Mouse (Mus musculus) neural tube, postnatal 0 days (tissue): ENCODE measurements around the gene Cd44. TPM values are rescaled to one million over a fixed set of nuclear protein-coding genes. Genes with fewer than 3 reads are reported as not detected.

Experiments
- polyA plus RNA-seq: library from polyadenylated mRNA; unstranded; fragments of >200 nt; fragmentation: Nextera tagmentation; extraction: Ambion mirVana; gene quantifications from 2 replicates; pipeline ENCODE4 v1.2.1, GENCODE M21; 2015

Cd44 gene
- 6.3 and 8.1 TPM in 2 replicates for polyA plus RNA-seq

DNA sequence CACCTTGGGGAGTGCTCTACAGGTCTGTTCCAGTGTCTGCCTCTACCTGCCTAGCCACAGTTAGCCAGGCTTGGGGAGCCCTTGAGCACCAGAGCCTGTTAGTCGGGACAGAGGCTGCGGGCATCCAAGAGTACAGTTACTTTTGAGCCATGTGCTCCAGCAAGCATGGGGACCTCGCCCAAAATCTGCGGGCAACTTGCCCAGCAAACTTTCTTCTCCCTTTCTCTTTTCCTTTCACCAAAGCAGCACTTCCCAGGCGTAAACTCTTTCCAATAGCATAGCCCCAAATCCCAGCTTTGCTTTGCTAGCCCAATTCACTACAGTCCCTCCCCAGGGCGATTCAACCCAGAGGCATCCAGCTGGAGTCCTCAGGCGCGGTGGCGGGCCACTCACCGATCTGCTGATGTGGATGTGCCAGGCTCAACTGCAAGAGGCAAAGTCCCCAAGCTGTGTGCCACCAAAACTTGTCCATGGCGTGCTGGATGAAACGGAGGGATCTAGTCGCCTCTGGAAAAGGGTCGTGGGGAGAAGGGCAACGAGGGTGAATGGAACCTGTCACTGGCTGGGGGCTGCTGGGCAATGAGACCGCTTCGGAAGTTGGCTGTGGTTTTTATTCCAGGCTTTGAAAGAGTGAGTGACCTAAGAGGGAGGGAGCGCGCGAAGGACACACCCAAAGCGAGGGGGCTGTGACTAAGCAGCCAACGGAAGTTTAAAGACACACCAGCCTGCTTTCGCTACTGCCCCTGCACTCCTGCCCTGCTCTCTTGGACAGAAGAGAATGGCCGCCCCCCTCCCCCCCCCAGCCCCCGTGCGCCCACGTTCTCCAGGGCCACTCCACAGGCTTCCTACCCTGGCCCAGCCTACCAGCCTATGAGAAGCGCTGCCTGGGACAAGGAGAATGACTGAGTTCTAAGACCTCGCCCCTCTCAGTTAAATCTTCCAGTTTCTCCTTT, at the start of gene Cd44:
Gene Cd44 (minus strand): TSS at position 791 of the 953 bp plus-strand sequence.

Other genes with a start within 250 kb of the Cd44 start
- 35.6 and 37.9 TPM in 2 replicates for gene Slc1a2, start 243.0 kb downstream of the Cd44 start, polyA plus RNA-seq
- 72.2 and 75.1 TPM in 2 replicates for gene Pdhx, start 171.8 kb upstream of the Cd44 start, polyA plus RNA-seq
- gene Apip, start 172.0 kb upstream of the Cd44 start, polyA plus RNA-seq, result 46.0 and 50.2 TPM in 2 replicates